Mouse (Mus musculus) left cerebral cortex, postnatal 14 days (tissue): ENCODE data around the gene Pip5kl1. TPM values are rescaled to one million over a fixed set of nuclear protein-coding genes. Genes with fewer than 3 reads are reported as not detected.

Experiments used
- DNase-seq, 2 experiments: peaks; one replicate each; pipeline ENCODE4 v3.0.0; 2021 to 2022; ENCODE audit warnings: low spot score in 2 of 2, mixed read lengths in 1 of 2
- intact Hi-C: fragments of 180-260 bp; cut with DNase I; formaldehyde crosslinking; loops from one replicate; pipeline ENCODE4 v1.15.1; 2025
- total RNA-seq, 2 experiments: library from RNA; stranded (reverse); gene quantifications; 2 replicates each; pipeline ENCODE4 v1.2.3; 2021

Gene Pip5kl1
- total RNA-seq, 2 experiments from 2014 or later = 12.7 to 14.3 TPM

GRCm38 (mm10) chr2:32578146-32579046 lies 3.8 kb downstream of the Pip5kl1 start:
- intact Hi-C loops = no loop called here
- DNase-seq = peak in 1 of 2 experiments; percentile 79

- intact Hi-C loops = loop anchor here (5.0 kb wide), 1 partner anchor 41 kb away; the partner anchor contains the start of gene Ak1
- peak; percentile 83 to 87 for DNase-seq
These were observed 7.0 kb downstream of the Pip5kl1 start for GRCm38 (mm10) chr2:32581450-32582095.

- DNase-seq = peak; percentile 91 to 94
- intact Hi-C loops = loop anchor here (5.0 kb wide), 1 partner anchor 39 kb away; the partner anchor contains the start of gene Ak1
These were observed 8.5 kb downstream of the Pip5kl1 start for GRCm38 (mm10) chr2:32582830-32583799.

DNA sequence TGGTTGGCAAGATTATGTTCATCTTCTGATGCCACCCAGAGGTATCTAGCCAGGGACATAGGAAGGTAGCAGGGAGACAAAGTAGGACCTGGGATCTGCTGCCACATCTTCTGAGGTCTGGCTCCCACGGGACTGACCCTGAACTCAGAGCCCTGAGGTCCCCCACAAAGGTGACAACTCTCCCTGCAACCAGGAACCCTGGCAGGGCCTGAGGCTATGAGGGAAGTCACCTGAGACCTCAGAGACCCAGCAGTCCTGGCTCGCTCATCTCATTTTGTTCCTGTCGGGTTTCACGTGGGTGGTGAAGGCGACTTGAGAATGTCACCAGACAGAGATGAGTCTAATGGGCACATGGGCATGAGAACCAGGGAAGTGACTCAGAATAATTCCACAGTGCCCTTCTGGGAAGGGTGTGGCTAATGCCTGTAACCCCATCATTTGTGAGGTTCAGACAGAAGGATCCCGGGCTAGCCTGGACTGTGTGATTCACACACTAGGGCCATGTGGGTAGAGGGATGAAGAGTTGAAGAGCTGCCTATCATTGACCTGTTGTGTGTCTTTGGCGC lies 10.6 kb downstream of the Pip5kl1 start:
- intact Hi-C loops = no loop called here
- no peak for DNase-seq

- intact Hi-C loops = loop anchor here (2.0 kb wide), 1 partner anchor 16 kb away; no protein-coding TSS in a partner anchor
- DNase-seq = peak; percentile 91
These were observed 12.3 kb downstream of the Pip5kl1 start, which contains the start of gene St6galnac4 for GRCm38 (mm10) chr2:32586871-32587351. Gene St6galnac4, plus strand, starts transcription at chr2:32587095.

GRCm38 (mm10) chr2:32587731-32588321 lies 13.2 kb downstream of the Pip5kl1 start:
- intact Hi-C loops = loop anchor here (2.0 kb wide), 1 partner anchor 15 kb away; no protein-coding TSS in a partner anchor
- peak in 1 of 2 experiments; percentile 28 for DNase-seq

GRCm38 (mm10) chr2:32589213-32589795 lies 14.7 kb downstream of the Pip5kl1 start:
- intact Hi-C loops = no loop called here
- peak in 1 of 2 experiments; percentile 26 for DNase-seq

- no peak for DNase-seq
- intact Hi-C loops = no loop called here
These were observed 15.6 kb downstream of the Pip5kl1 start for GRCm38 (mm10) chr2:32590224-32590623.

DNA sequence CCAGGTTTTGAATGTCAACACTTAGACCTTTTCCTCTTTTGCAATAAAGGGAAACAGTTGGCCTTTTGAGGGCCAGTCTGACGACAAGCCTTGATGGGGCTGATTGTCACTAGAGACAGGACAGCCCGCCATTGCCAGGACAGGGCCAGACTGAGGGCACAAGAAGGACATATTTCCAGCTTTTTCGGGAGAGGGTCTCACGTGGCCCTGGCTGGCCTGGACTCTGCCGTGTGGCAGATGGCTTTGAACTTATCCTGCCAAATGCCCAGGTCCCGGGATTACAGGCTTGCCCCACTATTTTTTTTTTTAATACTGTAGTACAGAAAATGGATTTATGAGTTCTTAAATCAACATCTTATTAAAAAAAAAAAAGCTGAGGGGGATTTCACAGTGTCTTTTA lies 16.7 kb downstream of the Pip5kl1 start:
- intact Hi-C loops = no loop called here
- DNase-seq = no peak

DNA sequence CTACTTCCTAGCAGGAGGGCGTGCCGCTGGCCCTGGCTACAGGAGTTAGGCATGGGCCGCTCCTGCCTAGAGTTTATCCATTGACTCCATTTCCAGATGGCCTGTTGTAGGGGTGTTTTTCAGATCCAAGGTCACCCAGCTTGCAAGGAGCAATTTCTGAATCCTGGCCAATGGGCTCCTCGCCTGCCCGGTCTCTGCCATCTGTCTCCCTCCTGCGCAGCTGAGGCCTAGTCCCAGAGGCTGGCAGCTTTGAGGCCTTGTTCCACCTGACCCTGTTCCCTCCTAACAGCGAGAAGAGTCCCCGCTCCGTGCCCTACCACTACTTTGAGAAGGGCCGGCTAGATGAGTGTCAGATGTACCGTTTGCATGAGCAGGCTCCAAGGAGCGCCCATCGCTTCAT lies 22.1 kb downstream of the Pip5kl1 start:
- DNase-seq = no peak
- intact Hi-C loops = no loop called here

GRCm38 (mm10) chr2:32597248-32597647 lies 22.7 kb downstream of the Pip5kl1 start:
- DNase-seq = no peak
- intact Hi-C loops = no loop called here

DNA sequence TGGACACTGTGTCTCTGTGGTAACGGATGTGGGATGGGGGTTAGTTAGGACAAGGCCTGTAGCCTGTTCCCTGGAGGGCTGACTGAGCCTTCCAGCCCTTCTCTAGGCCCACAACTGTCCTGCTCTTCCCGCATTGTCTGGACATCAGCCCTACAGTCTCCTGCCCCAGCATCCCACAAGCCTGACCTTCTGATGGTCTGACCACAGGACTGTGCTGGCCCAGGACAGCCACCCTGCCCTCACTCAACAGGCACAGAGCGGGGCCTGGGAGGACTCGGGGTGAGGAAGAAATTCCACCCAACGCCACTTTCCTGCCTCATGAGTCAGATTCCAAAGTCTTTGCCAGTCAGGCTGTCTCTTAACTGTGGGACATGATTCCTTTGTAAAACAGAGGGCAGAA lies 23.1 kb downstream of the Pip5kl1 start:
- no peak for DNase-seq
- intact Hi-C loops = no loop called here

GRCm38 (mm10) chr2:32598506-32598905 lies 23.9 kb downstream of the Pip5kl1 start:
- intact Hi-C loops = no loop called here
- no peak for DNase-seq

- intact Hi-C loops = no loop called here
- no peak for DNase-seq
These were observed 24.8 kb downstream of the Pip5kl1 start, which contains the start of gene St6galnac6 for GRCm38 (mm10) chr2:32599409-32599808. Gene St6galnac6, plus strand, starts transcription at chr2:32599709.

DNA sequence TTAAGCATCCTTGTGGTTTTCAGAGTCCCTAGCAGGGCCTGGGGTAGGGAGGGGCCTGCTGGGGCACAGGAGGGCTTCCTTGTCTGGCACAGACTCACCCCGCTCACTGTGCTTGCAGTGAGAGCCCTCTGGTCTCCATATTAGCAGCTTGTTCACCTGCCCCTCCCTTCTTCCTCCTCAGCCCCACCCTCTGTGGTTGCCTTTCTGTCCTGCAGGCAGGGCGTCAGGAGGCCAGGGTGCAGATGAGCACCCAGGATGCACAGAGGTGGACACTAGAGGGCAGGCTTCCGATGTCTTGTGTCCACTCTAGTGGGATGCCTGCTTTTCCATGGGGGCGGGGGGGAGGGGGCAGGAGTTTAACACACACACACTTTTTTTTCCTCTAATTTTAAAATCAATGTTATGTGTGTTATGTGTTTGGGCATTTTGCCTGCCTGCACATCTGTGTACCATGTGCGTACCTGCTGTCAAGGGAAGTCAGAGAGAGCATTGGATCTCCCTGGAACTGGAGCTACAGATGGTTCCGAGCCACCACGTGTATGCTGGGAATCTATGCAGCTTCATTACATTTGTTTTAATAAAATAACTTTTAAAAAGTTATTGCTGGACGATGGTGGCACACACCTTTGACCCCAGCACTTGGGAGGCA lies 26.9 kb downstream of the Pip5kl1 start:
- intact Hi-C loops = loop anchor here (2.0 kb wide), 1 partner anchor 15 kb away; the partner anchor contains the start of gene St6galnac4
- no peak for DNase-seq

DNA sequence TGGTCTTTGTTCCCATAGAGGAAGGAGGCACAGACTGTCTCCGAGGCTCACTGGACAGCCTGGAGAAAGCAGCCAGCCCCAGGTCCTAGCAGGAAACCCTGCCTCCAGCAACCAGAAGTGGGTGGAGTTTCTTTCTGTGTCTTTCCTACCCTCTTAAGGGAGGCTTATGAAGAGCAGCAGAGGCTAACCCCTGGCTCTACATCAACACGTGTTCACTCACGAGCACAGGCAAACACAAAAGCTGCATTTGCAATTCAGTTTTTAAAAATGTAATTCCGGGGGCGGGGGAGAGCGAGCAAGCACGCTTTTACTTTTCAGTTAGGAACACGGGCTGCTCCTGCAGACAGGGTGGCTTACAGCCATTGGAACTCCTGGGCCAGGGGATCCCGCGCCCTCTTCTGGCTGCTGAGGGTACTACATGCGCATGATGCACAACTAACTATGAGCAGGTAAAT lies 28.0 kb downstream of the Pip5kl1 start:
- DNase-seq = peak; percentile 93 to 94
- intact Hi-C loops = loop anchor here (2.0 kb wide), 1 partner anchor 16 kb away; the partner anchor contains the start of gene St6galnac4

DNA sequence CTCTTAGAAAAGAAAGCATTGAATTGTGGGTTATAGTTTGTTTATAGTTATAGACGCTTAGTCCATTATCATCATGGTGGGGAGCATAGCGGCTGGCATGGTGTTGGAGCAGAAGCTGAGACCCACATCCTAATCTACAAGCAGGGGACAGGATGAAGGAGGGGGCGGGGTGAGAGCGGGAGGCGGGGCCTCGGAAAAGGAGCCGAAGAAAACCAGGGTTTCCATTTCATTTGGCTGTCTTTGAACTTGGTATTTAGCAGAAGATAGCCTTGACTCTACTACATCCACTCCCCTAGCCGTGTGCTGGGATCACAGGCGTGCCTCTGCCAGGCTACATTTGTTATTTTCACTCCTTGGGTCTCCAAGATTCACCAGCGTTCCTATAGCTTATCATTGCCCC lies 30.0 kb downstream of the Pip5kl1 start:
- intact Hi-C loops = no loop called here

More for the DNA sequence above, 30.0 kb downstream of the Pip5kl1 start:
- no peak for DNase-seq
